Mouse (Mus musculus): Measurements from ENCODE around the gene Wnt2. TPM values are rescaled to one million over a fixed set of nuclear protein-coding genes. Genes with fewer than 3 reads are reported as not detected.

Gene Wnt2
- polyA plus RNA-seq, 1 experiment from 2014 or later = 2.8 TPM

Other genes starting within 250 kb of the Wnt2 start
- gene Asz1, start 78.5 kb upstream of the Wnt2 start, polyA plus RNA-seq (2015; fragmentation: Nextera tagmentation; extraction: Ambion mirVana) = 0.45 TPM in 1 of 2 replicates, not detected in the other
- 0.20 and 0.67 TPM in 2 replicates for gene Cftr, start 140.1 kb upstream of the Wnt2 start, polyA plus RNA-seq (2015; fragmentation: Nextera tagmentation; extraction: Ambion mirVana)

Data from heart, embryonic 16.5 days (tissue).